Mouse (Mus musculus) WW6 (cell line): ENCODE results near the gene Rsph3a.
"Not testable (repeated sequence)": the region's sequence is repeated elsewhere in the genome, so short reads cannot be mapped to it uniquely, and the experiment has no call there.

Experiments
- DNase-seq: peaks from one replicate; pipeline ENCODE4 v3.0.0-alpha.2; 2013; ENCODE audit warnings: low read depth, low spot score

Gene Rsph3a

GRCm38 (mm10) chr17:7928662-7929061 is 16.8 kb upstream of the Rsph3a start:
- DNase-seq: no peak

- DNase-seq: peak; percentile 61
Observed at GRCm38 (mm10) chr17:7929279-7929678, 16.1 kb upstream of the Rsph3a start.

- no peak for DNase-seq
Observed at GRCm38 (mm10) chr17:7931096-7931990, 14.1 kb upstream of the Rsph3a start.

- DNase-seq: not testable (repeated sequence)
Observed at GRCm38 (mm10) chr17:7932121-7932520, 13.3 kb upstream of the Rsph3a start.

GRCm38 (mm10) chr17:7939640-7940039 is 5.8 kb upstream of the Rsph3a start:
- no peak for DNase-seq

GRCm38 (mm10) chr17:7946053-7946627 is 726 bp downstream of the Rsph3a start:
- not testable (repeated sequence) for DNase-seq

GRCm38 (mm10) chr17:7951333-7951732 is 5.9 kb downstream of the Rsph3a start:
- DNase-seq: not testable (repeated sequence)

- DNase-seq: not testable (repeated sequence)
Observed at GRCm38 (mm10) chr17:7957242-7957641, 11.8 kb downstream of the Rsph3a start.

- not testable (repeated sequence) for DNase-seq
Observed at GRCm38 (mm10) chr17:7963333-7963732, 17.9 kb downstream of the Rsph3a start.

GRCm38 (mm10) chr17:7964398-7964797 is 19.0 kb downstream of the Rsph3a start:
- not testable (repeated sequence) for DNase-seq

- DNase-seq: not testable (repeated sequence)
Observed at GRCm38 (mm10) chr17:7968490-7968889, 23.1 kb downstream of the Rsph3a start.

GRCm38 (mm10) chr17:7969782-7970181 is 24.4 kb downstream of the Rsph3a start:
- DNase-seq: not testable (repeated sequence)

- not testable (repeated sequence) for DNase-seq
Observed at GRCm38 (mm10) chr17:7983484-7983883, 38.1 kb downstream of the Rsph3a start.

GRCm38 (mm10) chr17:7985597-7985996 is 40.2 kb downstream of the Rsph3a start:
- DNase-seq: not testable (repeated sequence)

- DNase-seq: not testable (repeated sequence)
Observed at GRCm38 (mm10) chr17:7987038-7987437, 41.6 kb downstream of the Rsph3a start.

GRCm38 (mm10) chr17:8003248-8003647 is 57.8 kb downstream of the Rsph3a start:
- not testable (repeated sequence) for DNase-seq

- DNase-seq: not testable (repeated sequence)
Observed at GRCm38 (mm10) chr17:8006771-8007170, 61.4 kb downstream of the Rsph3a start.

- DNase-seq: not testable (repeated sequence)
Observed at GRCm38 (mm10) chr17:8009565-8009964, 64.2 kb downstream of the Rsph3a start.

- not testable (repeated sequence) for DNase-seq
Observed at GRCm38 (mm10) chr17:8013974-8014373, 68.6 kb downstream of the Rsph3a start.

GRCm38 (mm10) chr17:8022675-8023074 is 77.3 kb downstream of the Rsph3a start:
- DNase-seq: not testable (repeated sequence)

GRCm38 (mm10) chr17:8027475-8028168 is 82.2 kb downstream of the Rsph3a start:
- not testable (repeated sequence) for DNase-seq
